Mouse (Mus musculus): ENCODE measurements around the gene Adprhl1. TPM values are rescaled to one million over a fixed set of nuclear protein-coding genes. Genes with fewer than 3 reads are reported as not detected.

The Adprhl1 gene
- total and polyA plus RNA-seq, 3 experiments, result not detected

- TF ChIP-seq MAX (IDR thresholded peaks at IDR 0.05; ENCODE audit: low read length) (no peak; the same call in 1 of the 2 replicates), BHLHE40 (IDR thresholded peaks at IDR 0.05; ENCODE audit: low read depth, low read length) (peak; percentile 61), TBP (conservative IDR thresholded peaks at IDR 0.05; ENCODE audit: low read depth, low read length) (no peak), RAD21 (IDR thresholded peaks at IDR 0.05; ENCODE audit: low read depth, low read length) (no peak), PAX5 (IDR thresholded peaks at IDR 0.05; ENCODE audit: low read length) (no peak), E2F4 (IDR thresholded peaks at IDR 0.05; ENCODE audit: insufficient replicate concordance, low read depth, low read length) (no peak), SIN3A (IDR thresholded peaks at IDR 0.05; ENCODE audit: low read length) (peak; percentile 69), GABPA (IDR thresholded peaks at IDR 0.05; ENCODE audit: insufficient replicate concordance, low read depth, low read length) (no peak), MXI1 (IDR thresholded peaks at IDR 0.05; ENCODE audit: low read depth, low read length) (no peak), ZNF384 (IDR thresholded peaks at IDR 0.05; ENCODE audit: low read depth, low read length) (no peak), CHD2 (IDR thresholded peaks at IDR 0.05; ENCODE audit: low read length) (peak; percentile 71), MAFK (IDR thresholded peaks at IDR 0.05; ENCODE audit: insufficient replicate concordance, low read length) (peak; percentile 68; the same call in 1 of the 2 replicates), RCOR1 (conservative IDR thresholded peaks at IDR 0.05; ENCODE audit: low read depth, low read length) (no peak; the same call in 1 of the 2 replicates), CTCF (conservative IDR thresholded peaks at IDR 0.05 in 1 of 2, IDR thresholded peaks at IDR 0.05 in 1 of 2; ENCODE audit: low read depth in 2 of 2, low read length in 2 of 2) (no peak), ZC3H11A (IDR thresholded peaks at IDR 0.05; ENCODE audit: low read depth, low read length) (no peak), USF2 (conservative IDR thresholded peaks at IDR 0.05; ENCODE audit: low read depth, low read length) (no peak)
Observed at GRCm38 (mm10) chr8:13293677-13294470, 39.9 kb upstream of the Adprhl1 start (continued).

GRCm38 (mm10) chr8:13292364-13292763 is 38.4 kb upstream of the Adprhl1 start:
- H3K4me1 ChIP-seq (ENCODE audit: control insufficient read depth in 1 of 2, insufficient read depth in 2 of 2), result peaks cover 16 to 27% of the 10 kb centered on the region in 2 experiments
- H3K27ac ChIP-seq (ENCODE audit: insufficient read depth, low read depth), result no peak overlapping the region; the same call in 1 of the 2 replicates
- peak; percentile 85 for DNase-seq (ENCODE audit: extremely low read depth)
- H3K4me3 ChIP-seq (replicated peaks in 1 of 3; ENCODE audit: low read depth in 2 of 3, low read length in 2 of 3, poor library complexity in 1 of 3), result no peak overlapping the region
- H3K79me2 ChIP-seq (replicated peaks; ENCODE audit: control insufficient read depth, extremely low read depth, insufficient read depth, poor library complexity, severe bottlenecking), result no peaks in the 10 kb centered on the region
- no peak overlapping the region for H3K9ac ChIP-seq (ENCODE audit: insufficient read depth, low read depth)
- no peak overlapping the region for H3K4me2 ChIP-seq (ENCODE audit: insufficient read depth, low read depth, poor library complexity, severe bottlenecking)
- H3K36me3 ChIP-seq (replicated peaks in 1 of 2; ENCODE audit: control insufficient read depth in 1 of 2, insufficient read depth in 1 of 2, low read length in 1 of 2), result peaks cover 30 to 45% of the 10 kb centered on the region in 2 experiments
- H3K9me3 ChIP-seq (replicated peaks; ENCODE audit: low read length), result no peaks in the 10 kb centered on the region
- in situ Hi-C loops (cut with MboI; ENCODE audit: low pct_ligation_motif_present, low pct_unique_long_range_greater_than_20kb, low sequenced_read_pairs), result no loop called here
- H3K27me3 ChIP-seq (replicated peaks), result peaks cover 3% of the 10 kb centered on the region
- dilution Hi-C loops (cut with MboI; ENCODE audit: extremely low pct_ligation_motif_present, extremely low pct_unique_long_range_greater_than_20kb, low sequenced_read_pairs), result no loop called here
- TF ChIP-seq JUND (conservative IDR thresholded peaks at IDR 0.05; ENCODE audit: low read depth, low read length), result no peak
- TF ChIP-seq JUN (IDR thresholded peaks at IDR 0.05; ENCODE audit: insufficient read depth, low read depth, low read length), result no peak
- no peak for TF ChIP-seq ETS1 (conservative IDR thresholded peaks at IDR 0.05; ENCODE audit: low read depth, low read length)
- no peak for TF ChIP-seq EP300 (IDR thresholded peaks at IDR 0.05; ENCODE audit: low read length)
- TF ChIP-seq ZNF384 (IDR thresholded peaks at IDR 0.05; ENCODE audit: low read depth, low read length), result no peak
- 0 out of 2 replicates have a peak, but pooled peaks have one; percentile 18 for TF ChIP-seq MYC (IDR thresholded peaks at IDR 0.05; ENCODE audit: low read depth, low read length)
- no peak for TF ChIP-seq MEF2A (IDR thresholded peaks at IDR 0.05; ENCODE audit: borderline replicate concordance, low read depth, low read length)
- no peak for TF ChIP-seq POLR2A (IDR thresholded peaks at IDR 0.05; ENCODE audit: low read depth, low read length)
- peak; percentile 51 for TF ChIP-seq RAD21 (IDR thresholded peaks at IDR 0.05; ENCODE audit: low read depth, low read length)
- no peak for TF ChIP-seq ZKSCAN1 (IDR thresholded peaks at IDR 0.05; ENCODE audit: borderline replicate concordance, low read depth, low read length)
- no peak for TF ChIP-seq HCFC1 (IDR thresholded peaks at IDR 0.05; ENCODE audit: low read depth, low read length)
- 0 out of 2 replicates have a peak, but pooled peaks have one; percentile 27 for TF ChIP-seq IRF4 (IDR thresholded peaks at IDR 0.05; ENCODE audit: low read depth, low read length)
- TF ChIP-seq USF1 (IDR thresholded peaks at IDR 0.05; ENCODE audit: low read depth, low read length), result no peak
- no peak for TF ChIP-seq CHD2 (IDR thresholded peaks at IDR 0.05; ENCODE audit: low read length)
- TF ChIP-seq CTCF (conservative IDR thresholded peaks at IDR 0.05 in 1 of 2, IDR thresholded peaks at IDR 0.05 in 1 of 2; ENCODE audit: low read depth in 2 of 2, low read length in 2 of 2), result peak; percentile 80 to 87
- TF ChIP-seq KAT2A (IDR thresholded peaks at IDR 0.05; ENCODE audit: insufficient replicate concordance, low read length), result no peak
- no peak for TF ChIP-seq TBP (conservative IDR thresholded peaks at IDR 0.05; ENCODE audit: low read depth, low read length)
- no peak for TF ChIP-seq TCF12 (IDR thresholded peaks at IDR 0.05; ENCODE audit: low read depth, low read length)
- TF ChIP-seq E2F4 (IDR thresholded peaks at IDR 0.05; ENCODE audit: insufficient replicate concordance, low read depth, low read length), result no peak
- no peak for TF ChIP-seq POLR2AphosphoS2 (IDR thresholded peaks at IDR 0.05; ENCODE audit: low read depth, low read length)
- no peak for TF ChIP-seq MAFK (IDR thresholded peaks at IDR 0.05; ENCODE audit: insufficient replicate concordance, low read length)
- TF ChIP-seq ELF1 (IDR thresholded peaks at IDR 0.05; ENCODE audit: low read depth, low read length), result 0 out of 2 replicates have a peak, but pooled peaks have one; percentile 23
- TF ChIP-seq CHD1 (IDR thresholded peaks at IDR 0.05; ENCODE audit: low read depth, low read length), result no peak
- no peak for TF ChIP-seq MAZ (IDR thresholded peaks at IDR 0.05; ENCODE audit: low read depth, low read length)
- TF ChIP-seq BHLHE40 (IDR thresholded peaks at IDR 0.05; ENCODE audit: low read depth, low read length), result no peak
- peak; percentile 64 for TF ChIP-seq SMC3 (IDR thresholded peaks at IDR 0.05; ENCODE audit: low read depth, low read length)

Data from CH12.LX (cell line).